Mouse (Mus musculus) stomach, postnatal 0 days (tissue): ENCODE data around the gene Ing2.

Source experiments
- CTCF ChIP-seq: IDR thresholded peaks from 2 replicates; pipeline ENCODE4 v1.5.1; 2016; ENCODE audit warnings: antibody characterized with exemption, low read depth, mild to moderate bottlenecking, moderate library complexity
- EP300 ChIP-seq: optimal IDR thresholded peaks from 2 replicates; pipeline ENCODE3; 2016; ENCODE audit warnings: antibody characterized with exemption

DNA sequence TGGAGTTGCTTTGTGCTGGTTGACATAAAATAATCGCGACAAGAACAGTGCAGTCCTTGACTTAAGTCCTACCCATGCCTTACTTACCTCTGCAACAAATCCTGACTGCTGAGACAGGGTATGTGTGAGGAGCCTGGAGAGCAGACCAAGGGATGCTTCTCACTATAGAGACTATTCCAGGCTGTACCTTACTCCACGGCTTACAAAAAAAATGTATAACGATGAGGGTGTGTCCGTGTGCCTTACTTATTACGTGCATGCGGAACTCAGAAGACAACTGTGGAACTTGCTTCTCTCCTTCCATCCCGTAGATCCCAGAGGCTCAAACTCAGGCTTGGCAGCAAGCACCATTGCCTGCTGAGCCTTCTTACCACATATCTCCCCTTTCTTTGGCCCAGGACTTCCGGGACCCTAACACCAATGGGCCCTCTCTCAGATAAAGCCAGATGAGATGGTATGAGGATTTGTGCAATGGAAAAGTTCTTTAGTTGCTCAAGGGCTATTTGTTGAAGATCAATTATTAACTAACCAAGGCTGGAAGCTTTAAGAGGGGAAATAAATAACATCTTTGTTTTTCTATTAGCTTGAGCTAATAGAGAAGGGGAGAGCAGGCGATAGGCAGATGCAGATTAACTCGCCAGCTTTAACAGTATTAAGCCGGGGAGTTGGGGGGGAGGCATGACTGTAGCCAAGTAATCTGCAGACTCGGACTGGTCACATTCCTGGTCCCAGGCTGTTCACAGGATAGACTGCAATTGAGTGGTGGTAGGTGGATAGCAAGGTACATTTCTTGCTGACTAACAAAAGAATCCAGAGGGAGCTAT is 23.2 kb downstream of the Ing2 start:
- no peak for TF ChIP-seq CTCF
- no peak for TF ChIP-seq EP300
